ENCODE assay signal across 19 mouse cellular contexts in genomic region chr13:105015710-105016404, GRCm38 (mm10). TPM values are rescaled to one million over a fixed set of nuclear protein-coding genes. Genes with fewer than 3 reads are reported as not detected.
A peak's percentile ranks its signal among the peaks of the same experiment; 100 is the strongest.
DNase-seq lines count a peak whose midpoint lies in the region; ATAC-seq and TF ChIP-seq lines count a peak whose summit lies in the region.
"Had no signal": no experiment of that assay in that cellular context is flagged by ENCODE, and none has a peak within 500 bp of the region (broad histone marks: within the 10 kb centered on the region; RNA-seq: fewer than 3 reads in every experiment).

No protein-coding gene starts in this region.

- 0 out of 2 replicates have a peak, but pooled peaks cover 4% of the 10 kb centered on the region for H3K4me1 ChIP-seq in hindbrain, embryonic 14.5 days (replicated peaks; ENCODE audit: control insufficient read depth, insufficient read depth, low read length)
- H3K4me1 ChIP-seq in hindbrain, embryonic 10.5 days (replicated peaks) = no peaks in the 10 kb centered on the region
- H3K4me1 ChIP-seq in midbrain, embryonic 14.5 days (ENCODE audit: control insufficient read depth, insufficient read depth, low read length) = no peaks in the 10 kb centered on the region
- no peaks in the 10 kb centered on the region for H3K4me1 ChIP-seq in midbrain, embryonic 16.5 days (ENCODE audit: control insufficient read depth, insufficient read depth, low read length)
- peaks cover 5% of the 10 kb centered on the region for H3K4me1 ChIP-seq in forebrain, embryonic 12.5 days
- H3K4me1 ChIP-seq in limb, embryonic 14.5 days (ENCODE audit: control insufficient read depth, insufficient read depth, low read length) = no peaks in the 10 kb centered on the region
- H3K4me1 ChIP-seq: limb, embryonic 15.5 days had no signal

- ATAC-seq in hindbrain, embryonic 14.5 days (ENCODE audit: low FRiP score) = 0 out of 2 replicates have a peak, but pooled peaks have one; percentile 59
- peak; percentile 74 for ATAC-seq in midbrain, embryonic 14.5 days (ENCODE audit: low FRiP score, low TSS enrichment)
- ATAC-seq in midbrain, embryonic 16.5 days = no peak; the same call in 1 of the 2 replicates
- ATAC-seq in forebrain, embryonic 12.5 days (ENCODE audit: low FRiP score) = peak; percentile 71; the same call in 1 of the 2 replicates
- peak; percentile 86 for ATAC-seq in limb, embryonic 14.5 days (ENCODE audit: low FRiP score, low read depth)
- ATAC-seq: lung, postnatal 0 days had no signal

- H3K9me3 ChIP-seq in hindbrain, embryonic 14.5 days (ENCODE audit: control insufficient read depth, low read length) = no peaks in the 10 kb centered on the region
- no peaks in the 10 kb centered on the region for H3K9me3 ChIP-seq in hindbrain, embryonic 10.5 days
- no peaks in the 10 kb centered on the region for H3K9me3 ChIP-seq in midbrain, embryonic 14.5 days (ENCODE audit: control insufficient read depth, low read length)
- no peaks in the 10 kb centered on the region for H3K9me3 ChIP-seq in midbrain, embryonic 16.5 days (replicated peaks; ENCODE audit: control insufficient read depth, low read length, poor library complexity, severe bottlenecking)
- no peaks in the 10 kb centered on the region for H3K9me3 ChIP-seq in forebrain, embryonic 12.5 days
- no peaks in the 10 kb centered on the region for H3K9me3 ChIP-seq in limb, embryonic 14.5 days (ENCODE audit: control insufficient read depth, low read length)
- H3K9me3 ChIP-seq: limb, embryonic 15.5 days had no signal

- no peak for TF ChIP-seq POLR2A in limb, embryonic 14.5 days (IDR thresholded peaks at IDR 0.05; ENCODE audit: borderline replicate concordance, extremely low read depth, insufficient read depth, insufficient read length)

- H3K4me2 ChIP-seq in hindbrain, embryonic 14.5 days (replicated peaks) = no peak overlapping the region
- no peak overlapping the region for H3K4me2 ChIP-seq in midbrain, embryonic 14.5 days (ENCODE audit: low read length)
- no peak overlapping the region for H3K4me2 ChIP-seq in midbrain, embryonic 16.5 days (ENCODE audit: low read length)
- no peak overlapping the region for H3K4me2 ChIP-seq in forebrain, embryonic 12.5 days
- no peak overlapping the region for H3K4me2 ChIP-seq in limb, embryonic 14.5 days (replicated peaks; ENCODE audit: low read depth, low read length, severe bottlenecking)
- H3K4me2 ChIP-seq: limb, embryonic 15.5 days had no signal

- no peaks in the 10 kb centered on the region for H3K36me3 ChIP-seq in hindbrain, embryonic 14.5 days (replicated peaks; ENCODE audit: control insufficient read depth, insufficient read depth)
- H3K36me3 ChIP-seq in hindbrain, embryonic 10.5 days = no peaks in the 10 kb centered on the region
- H3K36me3 ChIP-seq in midbrain, embryonic 14.5 days (ENCODE audit: control insufficient read depth, insufficient read depth, low read length) = no peaks in the 10 kb centered on the region
- no peaks in the 10 kb centered on the region for H3K36me3 ChIP-seq in midbrain, embryonic 16.5 days (ENCODE audit: control insufficient read depth, insufficient read depth, low read length)
- no peaks in the 10 kb centered on the region for H3K36me3 ChIP-seq in forebrain, embryonic 12.5 days (replicated peaks)
- no peaks in the 10 kb centered on the region for H3K36me3 ChIP-seq in limb, embryonic 14.5 days (ENCODE audit: control insufficient read depth, insufficient read depth, low read length)
- H3K36me3 ChIP-seq: limb, embryonic 15.5 days had no signal

- no peak overlapping the region for H3K4me3 ChIP-seq in hindbrain, embryonic 14.5 days (replicated peaks; ENCODE audit: low read length)
- no peak overlapping the region for H3K4me3 ChIP-seq in hindbrain, embryonic 10.5 days
- no peak overlapping the region for H3K4me3 ChIP-seq in midbrain, embryonic 14.5 days (replicated peaks; ENCODE audit: low read depth, low read length)
- no peak overlapping the region for H3K4me3 ChIP-seq in midbrain, embryonic 16.5 days (ENCODE audit: low read depth, low read length)
- no peak overlapping the region for H3K4me3 ChIP-seq in forebrain, embryonic 12.5 days (replicated peaks)
- no peak overlapping the region for H3K4me3 ChIP-seq in limb, embryonic 14.5 days (replicated peaks; ENCODE audit: low read length)
- H3K4me3 ChIP-seq: heart, adult 2 months; limb, embryonic 15.5 days had no signal

- no peak overlapping the region for H3K9ac ChIP-seq in hindbrain, embryonic 14.5 days
- no peak overlapping the region for H3K9ac ChIP-seq in midbrain, embryonic 14.5 days (replicated peaks; ENCODE audit: low read length)
- H3K9ac ChIP-seq in midbrain, embryonic 16.5 days (ENCODE audit: low read depth, low read length) = no peak overlapping the region
- no peak overlapping the region for H3K9ac ChIP-seq in forebrain, embryonic 12.5 days
- no peak overlapping the region for H3K9ac ChIP-seq in limb, embryonic 14.5 days (ENCODE audit: low read depth, low read length, severe bottlenecking)
- H3K9ac ChIP-seq: limb, embryonic 15.5 days had no signal

- H3K27ac ChIP-seq in hindbrain, embryonic 14.5 days = no peak overlapping the region
- H3K27ac ChIP-seq in hindbrain, embryonic 10.5 days = no peak overlapping the region
- H3K27ac ChIP-seq in midbrain, embryonic 14.5 days (replicated peaks; ENCODE audit: low read depth, low read length) = no peak overlapping the region
- no peak overlapping the region for H3K27ac ChIP-seq in midbrain, embryonic 16.5 days (ENCODE audit: low read length)
- no peak overlapping the region for H3K27ac ChIP-seq in forebrain, embryonic 12.5 days
- no peak overlapping the region for H3K27ac ChIP-seq in limb, embryonic 14.5 days (replicated peaks; ENCODE audit: low read depth, low read length)
- H3K27ac ChIP-seq: heart, adult 2 months; limb, embryonic 15.5 days had no signal

- no peaks in the 10 kb centered on the region for H3K27me3 ChIP-seq in hindbrain, embryonic 14.5 days (ENCODE audit: control insufficient read depth, insufficient read depth, low read length)
- H3K27me3 ChIP-seq in hindbrain, embryonic 10.5 days (ENCODE audit: insufficient read depth, poor library complexity, severe bottlenecking) = no peaks in the 10 kb centered on the region
- H3K27me3 ChIP-seq in midbrain, embryonic 14.5 days (ENCODE audit: control insufficient read depth, insufficient read depth, low read length) = no peaks in the 10 kb centered on the region
- H3K27me3 ChIP-seq in midbrain, embryonic 16.5 days (ENCODE audit: control insufficient read depth, insufficient read depth, low read depth, low read length) = no peaks in the 10 kb centered on the region
- no peaks in the 10 kb centered on the region for H3K27me3 ChIP-seq in forebrain, embryonic 12.5 days
- no peaks in the 10 kb centered on the region for H3K27me3 ChIP-seq in limb, embryonic 14.5 days (ENCODE audit: control insufficient read depth, insufficient read depth, low read length)
- H3K27me3 ChIP-seq: limb, embryonic 15.5 days had no signal

- WGBS in hindbrain, embryonic 14.5 days = 69% methylated on average over 8 of the region's 8 CpGs
- WGBS in hindbrain, embryonic 10.5 days = 82% methylated on average over 8 of the region's 8 CpGs
- WGBS in midbrain, embryonic 14.5 days = 71% methylated on average over 8 of the region's 8 CpGs
- 63% methylated on average over 8 of the region's 8 CpGs for WGBS in midbrain, embryonic 16.5 days
- WGBS in forebrain, embryonic 12.5 days = 67% methylated on average over 8 of the region's 8 CpGs
- 58% methylated on average over 8 of the region's 8 CpGs for WGBS in limb, embryonic 14.5 days

- DNase-seq in hindbrain, embryonic 14.5 days (ENCODE audit: low spot score) = no peak
- DNase-seq in hindbrain, embryonic 10.5 days (ENCODE audit: low spot score) = no peak
- peak; percentile 35 for DNase-seq in midbrain, embryonic 14.5 days
- peak; percentile 49 for DNase-seq in limb, embryonic 14.5 days (ENCODE audit: low spot score)
- DNase-seq in natural killer cell, adult 2 months (ENCODE audit: low spot score in 2 of 2) = no peak
- DNase-seq: cerebellum, adult 8-10 months; gastrocnemius, postnatal 25 days; heart, adult 2 months; heart, postnatal 36 days; kidney, adult 9 months; kidney, postnatal 4 days; right cerebral cortex, postnatal 14 days; spleen, adult 18-20 months; thymus, adult 18-20 months; thymus, postnatal 4 days had no signal

RNA-seq across cellular contexts. Expression of gene Rgs7bp, which starts 38.9 kb away (rescaled TPM):
- polyA plus RNA-seq in hindbrain, embryonic 14.5 days (2014; fragmentation: Nextera tagmentation; extraction: Ambion mirVana) = 7.0 and 8.2 TPM in 2 replicates
- 0.66 and 1.0 TPM in 2 replicates for polyA plus RNA-seq in hindbrain, embryonic 10.5 days (2016; fragmentation: Nextera tagmentation; extraction: Ambion mirVana)
- 3.7 and 5.0 TPM in 2 replicates for polyA plus RNA-seq in midbrain, embryonic 14.5 days (2014; fragmentation: Nextera tagmentation; extraction: Ambion mirVana)
- polyA plus RNA-seq in midbrain, embryonic 16.5 days (2015; fragmentation: Nextera tagmentation; extraction: Ambion mirVana) = 5.0 and 5.8 TPM in 2 replicates
- 1.5 and 1.7 TPM in 2 replicates for polyA plus RNA-seq in forebrain, embryonic 12.5 days (2016; fragmentation: Nextera tagmentation; extraction: Ambion mirVana)
- 2.9 and 3.1 TPM in 2 replicates for polyA plus RNA-seq in limb, embryonic 14.5 days (2012; rRNA removed)
- 3.7 and 4.5 TPM in 2 replicates for polyA plus RNA-seq in limb, embryonic 14.5 days (2014; fragmentation: Nextera tagmentation; extraction: Ambion mirVana)

Comparison
In these comparisons a context has a peak if more than half of its experiments do, and no peak if none do; other contexts are left out.
1. DNase-seq: peak in midbrain, embryonic 14.5 days (single experiment) and limb, embryonic 14.5 days (single experiment); none in hindbrain, embryonic 14.5 days (single experiment), hindbrain, embryonic 10.5 days (single experiment) and natural killer cell, adult 2 months (0 of 2).